Mouse (Mus musculus) cerebellum, postnatal 25 days (tissue): ENCODE results near the gene Cc2d1a.

ENCODE experiments used
- DNase-seq, 2 experiments: peaks; one replicate each; pipeline ENCODE4 v3.0.0; 2021; ENCODE audit warnings: mixed read lengths in 2 of 2

The Cc2d1a gene

DNA sequence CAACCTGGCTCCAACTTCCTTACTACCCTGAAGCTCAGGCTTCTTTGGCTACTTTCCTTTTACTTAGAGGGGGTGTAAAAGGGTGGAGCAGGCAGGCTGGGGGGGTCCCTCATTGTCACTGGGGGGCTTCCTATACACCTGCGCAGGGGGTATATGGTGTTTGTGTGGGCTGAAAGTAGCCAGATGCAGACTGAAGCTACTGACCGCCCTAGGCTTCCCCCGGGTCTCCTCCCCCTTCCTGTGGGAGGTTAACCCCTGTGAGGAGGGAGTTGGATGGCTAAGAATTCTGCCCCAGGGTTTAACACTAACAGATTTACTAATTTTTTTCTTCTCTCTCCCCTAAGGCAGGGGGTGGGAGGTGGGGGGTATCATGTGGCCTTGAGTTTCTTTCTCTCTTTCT lies 28.8 kb upstream of the Cc2d1a start:
- DNase-seq, result no peak

DNA sequence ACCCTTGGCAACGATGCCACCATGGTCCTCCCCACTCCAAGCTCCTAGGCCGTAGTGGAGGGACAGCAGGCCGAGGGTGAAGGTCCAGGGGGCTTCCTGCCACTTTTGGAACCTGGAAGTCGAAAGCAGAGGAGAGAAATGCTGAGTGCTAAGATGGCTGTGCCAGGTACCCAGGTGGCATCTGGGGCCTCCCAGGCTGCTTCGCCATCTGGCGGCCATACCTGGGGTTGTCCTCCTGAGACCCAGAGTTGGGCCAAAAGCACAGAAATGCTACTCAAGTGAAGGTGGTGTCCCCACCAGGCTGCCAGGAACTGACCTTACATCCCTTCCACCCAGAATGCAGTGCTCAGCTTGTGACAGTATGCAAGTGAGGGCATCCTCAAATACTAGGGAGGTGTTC lies 26.1 kb upstream of the Cc2d1a start:
- peak; percentile 84 to 87 for DNase-seq

DNA sequence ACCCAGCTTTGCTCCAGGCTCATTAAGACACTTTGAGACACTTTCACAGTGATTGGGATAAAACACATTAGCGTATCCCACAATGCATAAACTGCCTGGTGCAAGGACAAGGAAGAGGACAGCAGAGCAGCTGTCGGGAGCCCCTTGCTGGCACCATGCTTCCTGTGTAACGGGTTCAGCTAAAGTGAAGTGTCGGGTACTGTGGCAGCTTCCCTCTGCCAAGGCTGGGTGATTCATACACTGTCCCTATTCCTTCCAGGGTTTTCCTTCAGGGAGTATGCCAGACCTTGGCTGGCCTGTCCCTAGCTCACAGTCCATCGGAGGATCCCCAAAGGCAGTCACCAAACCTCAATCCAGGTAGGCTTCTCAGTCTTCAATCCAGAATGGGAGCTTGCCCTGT lies 22.4 kb upstream of the Cc2d1a start:
- DNase-seq, result peak in 1 of 2 experiments; percentile 44

DNA sequence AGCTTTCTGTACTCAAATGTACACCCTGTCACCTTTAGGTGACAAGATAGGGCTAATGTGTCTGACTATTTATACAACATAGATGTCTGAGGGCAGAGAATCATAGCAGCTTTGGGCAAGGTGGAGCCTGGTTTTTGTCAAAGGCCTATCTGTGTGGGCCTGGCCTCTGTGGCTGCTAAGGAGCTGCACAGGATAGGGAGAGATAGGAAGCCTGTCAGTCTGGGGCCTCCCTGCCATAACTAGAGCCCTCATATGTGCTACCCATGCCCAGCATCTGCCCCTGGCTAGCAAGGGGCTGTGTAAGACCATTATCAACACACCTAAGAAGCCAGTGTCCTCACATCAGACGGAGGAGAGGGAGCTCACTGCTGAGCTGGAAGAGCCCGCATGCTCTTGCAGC lies 20.0 kb upstream of the Cc2d1a start:
- no peak for DNase-seq

DNA sequence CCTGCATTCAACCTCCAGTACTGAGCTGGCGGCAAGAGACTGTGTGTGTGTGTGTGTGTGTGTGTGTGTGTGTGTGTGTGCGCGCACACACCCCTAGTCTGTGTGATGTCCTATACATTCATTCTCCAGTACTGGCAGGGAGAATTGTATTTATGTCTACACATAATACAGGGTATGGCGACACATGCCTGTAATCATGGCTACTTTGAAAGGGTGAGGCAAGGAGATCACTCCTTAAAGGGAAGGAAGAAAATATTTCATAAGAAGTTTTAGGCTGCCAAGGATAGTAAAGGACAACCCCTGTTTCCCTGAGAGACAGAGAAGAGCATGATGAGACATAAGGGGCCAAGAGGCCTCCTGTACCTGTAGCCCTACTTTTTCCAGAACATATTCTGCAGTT lies 9.9 kb upstream of the Cc2d1a start:
- DNase-seq, result no peak

DNA sequence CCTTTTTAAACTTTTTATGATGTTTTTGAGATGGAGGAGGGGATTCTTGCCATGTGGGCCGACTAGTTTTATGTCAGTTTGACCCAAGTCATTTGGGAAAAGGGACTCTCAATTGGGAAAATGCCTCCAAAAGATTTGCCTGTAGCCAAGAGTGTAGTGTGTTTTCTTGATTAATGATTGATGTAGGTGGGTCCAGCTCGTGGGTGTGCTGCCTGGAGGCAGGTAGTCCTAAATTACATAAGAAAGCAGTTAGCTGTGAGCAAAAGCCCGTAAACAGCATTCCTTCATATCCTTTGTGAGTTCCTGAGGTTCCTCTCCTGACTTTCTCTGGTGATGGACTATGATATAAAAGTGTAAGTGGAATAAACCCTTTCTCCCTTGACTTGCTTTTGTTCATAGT lies 1.4 kb upstream of the Cc2d1a start:
- DNase-seq, result no peak

DNA sequence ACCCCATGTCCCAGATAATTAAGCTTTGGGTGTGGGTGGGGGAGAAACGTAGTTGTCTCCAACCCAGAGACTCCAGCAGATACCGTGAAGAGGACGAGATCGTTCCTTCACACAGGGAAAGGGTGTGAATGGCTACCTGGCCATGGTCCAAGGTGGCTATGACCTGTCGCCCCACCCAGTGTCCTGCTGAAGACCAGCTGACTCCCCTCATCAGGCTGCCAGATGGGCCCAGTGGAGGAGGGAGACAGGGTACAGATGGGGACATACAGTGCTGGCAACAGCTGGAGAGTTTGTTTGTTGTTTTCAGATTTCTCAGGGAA lies 755 bp upstream of the Cc2d1a start:
- DNase-seq, result peak in 1 of 2 experiments; percentile 41

DNA sequence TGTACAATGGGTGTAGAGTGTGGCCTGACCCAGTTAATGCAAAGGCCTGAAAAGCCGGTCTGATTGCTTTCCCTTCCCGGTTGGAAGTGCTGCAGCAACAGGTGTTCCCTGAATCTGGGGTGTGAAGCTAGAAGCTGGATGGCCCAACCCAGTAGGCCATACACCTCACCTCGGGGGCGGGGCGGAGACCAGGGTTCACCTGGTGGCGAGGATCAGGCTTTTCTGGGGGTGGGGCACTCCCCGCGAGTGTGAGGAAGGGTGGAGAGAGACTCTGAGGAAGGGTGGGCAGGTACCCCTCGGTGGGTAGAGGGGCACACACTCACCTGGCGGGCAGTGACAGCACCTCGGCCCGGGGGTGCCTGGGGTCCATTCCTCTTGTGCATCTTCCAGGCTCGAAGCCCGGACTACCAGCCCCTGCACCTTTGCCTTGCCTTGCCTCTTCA lies 391 bp downstream of the Cc2d1a start:
- peak in 1 of 2 experiments; percentile 67 for DNase-seq

DNA sequence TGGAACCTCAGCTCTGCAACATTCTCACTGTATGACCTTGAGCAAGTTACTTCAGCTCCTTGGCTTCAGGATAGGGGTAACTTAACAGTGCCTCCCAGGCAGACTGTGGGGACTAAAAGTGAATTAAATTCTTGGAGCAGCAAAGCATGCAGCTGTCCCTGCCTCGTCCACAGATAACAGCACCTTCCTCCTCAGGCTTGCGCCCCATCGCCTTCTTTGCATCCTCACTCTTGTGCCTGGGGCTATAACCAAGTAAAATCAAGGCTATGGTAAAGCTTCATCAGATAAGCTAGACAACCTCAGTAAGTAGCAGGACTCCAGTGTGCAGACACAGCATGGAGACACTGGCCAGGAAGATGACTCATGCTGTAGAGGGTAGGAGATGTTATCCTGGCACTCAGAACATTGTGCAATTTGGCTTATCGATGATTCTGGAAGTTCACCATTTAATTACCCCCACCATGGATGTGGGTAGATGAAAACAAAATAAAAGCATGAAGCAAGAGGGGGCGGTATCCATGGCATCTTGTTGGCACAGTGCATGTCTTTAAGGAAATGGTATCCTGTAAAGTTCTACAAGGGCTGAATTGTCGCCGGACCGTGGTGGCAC lies 3.0 kb downstream of the Cc2d1a start:
- no peak for DNase-seq

DNA sequence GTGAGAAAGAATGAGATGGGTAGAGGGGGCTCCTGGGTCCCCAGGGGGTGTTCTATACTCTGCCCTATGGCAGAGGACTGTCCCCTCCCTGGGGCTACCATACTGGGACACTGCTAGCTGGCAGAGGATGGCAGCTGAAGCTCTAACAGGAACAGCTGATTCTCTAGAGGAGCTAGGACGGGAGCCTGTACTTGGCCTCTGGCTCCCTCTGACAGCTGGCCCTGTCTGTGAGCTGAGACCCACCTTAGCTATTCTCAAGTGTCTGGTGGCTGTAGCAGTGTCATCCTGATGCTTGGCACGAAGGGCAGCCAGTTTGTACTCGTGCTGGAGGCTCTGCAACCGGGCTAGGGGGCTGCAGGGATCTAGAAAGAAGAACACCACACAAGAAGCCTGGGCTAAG lies 6.9 kb downstream of the Cc2d1a start:
- no peak for DNase-seq

DNA sequence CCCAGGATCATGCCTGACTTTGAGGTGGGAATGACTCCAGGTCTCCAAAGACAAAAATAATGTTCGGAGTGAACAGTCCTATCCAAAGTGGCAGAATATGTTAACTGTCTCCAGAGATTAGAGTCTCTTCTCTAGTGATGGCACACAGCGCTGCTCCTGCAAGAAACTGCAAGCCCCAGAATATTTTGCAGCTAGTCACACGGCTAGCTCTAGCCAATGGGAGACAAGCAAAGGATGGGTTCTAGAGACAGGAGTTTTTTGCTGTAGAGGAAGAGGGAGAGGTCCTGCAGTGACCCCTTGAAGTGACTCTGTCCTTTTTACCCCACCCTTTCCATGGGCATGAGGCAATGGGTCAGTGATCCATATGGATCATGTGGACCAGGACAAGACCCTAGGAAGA lies 9.9 kb downstream of the Cc2d1a start:
- DNase-seq, result no peak

DNA sequence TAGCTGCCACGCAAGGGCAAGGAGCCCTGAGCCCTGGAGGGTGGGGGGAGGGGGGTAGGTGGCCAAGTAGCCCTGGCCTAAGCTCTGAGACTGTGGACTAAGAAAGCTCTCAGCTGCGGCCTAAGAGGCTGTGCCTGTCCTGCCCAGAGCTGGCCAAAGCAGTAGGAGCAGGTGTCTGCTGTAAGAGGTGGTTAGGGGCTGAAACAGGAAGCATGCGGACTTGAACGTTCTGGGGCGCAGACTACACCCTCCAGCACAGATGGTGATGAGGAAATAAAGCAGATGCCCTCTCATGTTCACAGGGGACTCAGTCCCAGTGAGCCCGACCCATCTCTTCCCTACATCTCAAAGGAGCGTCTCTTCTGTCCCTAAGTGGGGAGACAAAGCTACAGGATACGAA lies 15.5 kb downstream of the Cc2d1a start:
- no peak for DNase-seq

DNA sequence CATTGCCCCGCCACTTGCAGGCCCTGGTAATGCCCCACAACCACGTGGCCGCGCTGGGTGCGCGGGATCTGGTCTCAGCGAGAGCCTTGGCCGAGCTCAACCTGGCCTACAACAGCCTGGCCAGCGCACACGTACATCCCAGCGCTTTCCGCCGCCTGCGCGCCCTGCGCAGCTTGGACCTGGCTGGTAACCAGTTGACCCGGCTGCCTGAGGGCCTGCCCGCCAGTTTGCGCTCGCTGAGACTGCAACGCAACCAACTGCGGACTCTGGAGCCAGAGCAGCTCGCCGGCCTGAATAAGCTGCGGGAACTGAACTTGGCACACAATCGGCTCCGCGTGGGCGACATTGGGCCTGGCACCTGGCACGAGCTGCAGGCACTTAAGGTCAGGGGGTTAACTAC lies 16.9 kb downstream of the Cc2d1a start:
- DNase-seq, result peak; percentile 83 to 86

DNA sequence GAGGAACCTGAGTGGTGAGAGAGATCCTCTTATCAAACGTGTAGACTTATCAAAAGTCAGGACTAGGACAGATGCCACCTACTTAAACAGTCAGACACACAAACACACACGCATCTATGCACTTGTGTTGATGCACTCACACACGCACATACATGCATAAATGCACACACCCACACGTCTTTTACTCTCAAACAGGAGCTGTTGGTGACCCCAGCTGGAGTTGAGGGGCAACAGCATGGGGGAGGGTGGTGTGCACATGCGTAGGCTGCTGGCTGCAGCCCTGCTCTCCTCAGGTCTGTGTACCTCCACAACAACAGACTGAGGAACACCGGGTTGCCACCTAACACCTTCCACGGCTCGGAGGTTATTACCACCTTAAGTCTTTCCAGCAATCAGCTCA lies 19.5 kb downstream of the Cc2d1a start:
- DNase-seq, result no peak

DNA sequence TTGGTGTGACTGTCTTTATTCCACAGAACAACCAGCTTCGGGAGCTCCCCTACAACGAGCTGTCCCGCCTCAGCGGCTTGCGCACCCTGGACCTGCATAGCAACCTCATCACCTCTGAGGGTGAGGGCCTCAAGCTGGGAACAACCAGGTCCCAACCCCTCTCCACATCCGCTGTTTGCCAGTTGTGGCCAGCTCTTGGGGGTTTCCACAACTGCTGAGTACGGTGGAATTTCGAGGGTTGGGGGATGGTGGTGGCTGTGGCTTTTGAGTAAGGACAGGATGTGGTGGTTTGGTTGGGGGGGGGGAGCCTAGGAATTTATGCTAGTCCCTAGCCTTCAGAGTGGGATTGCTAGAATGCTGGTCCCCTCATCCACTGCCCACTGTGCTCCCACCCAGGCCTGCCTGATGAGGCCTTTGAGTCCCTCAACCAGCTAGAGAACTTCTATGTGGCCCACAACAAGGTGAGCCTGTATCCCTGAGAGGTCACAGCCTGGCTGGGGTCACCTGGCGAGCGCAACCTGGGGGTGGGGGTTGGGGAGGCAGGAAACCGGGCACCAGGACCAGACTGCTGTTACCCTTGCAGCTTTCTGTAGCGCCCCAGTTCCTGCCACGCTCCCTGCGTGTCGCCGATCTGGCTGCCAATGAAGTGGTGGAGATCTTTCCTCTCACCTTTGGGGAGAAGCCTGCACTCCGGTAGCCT lies 20.4 kb downstream of the Cc2d1a start:
- DNase-seq, result no peak

DNA sequence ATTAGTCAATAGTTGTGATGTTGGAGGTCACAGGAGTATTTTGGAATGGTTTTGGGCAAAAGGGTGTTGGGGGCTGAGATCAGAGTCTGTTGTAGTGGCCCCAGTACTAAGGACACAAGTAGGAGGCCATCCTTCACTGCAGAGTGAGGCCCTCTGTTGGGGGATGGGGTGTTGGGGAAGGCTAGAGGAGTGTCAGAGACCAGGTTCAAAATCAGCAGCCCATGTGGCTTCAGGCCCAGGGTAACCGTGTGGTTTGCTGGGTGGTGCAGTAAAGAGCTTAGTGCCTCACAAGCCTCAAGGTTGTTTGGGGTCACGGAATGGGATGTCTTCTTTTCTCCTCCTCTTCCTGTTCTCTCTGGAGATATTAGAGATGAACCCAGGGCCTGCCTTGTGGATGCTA lies 21.0 kb downstream of the Cc2d1a start:
- no peak for DNase-seq

DNA sequence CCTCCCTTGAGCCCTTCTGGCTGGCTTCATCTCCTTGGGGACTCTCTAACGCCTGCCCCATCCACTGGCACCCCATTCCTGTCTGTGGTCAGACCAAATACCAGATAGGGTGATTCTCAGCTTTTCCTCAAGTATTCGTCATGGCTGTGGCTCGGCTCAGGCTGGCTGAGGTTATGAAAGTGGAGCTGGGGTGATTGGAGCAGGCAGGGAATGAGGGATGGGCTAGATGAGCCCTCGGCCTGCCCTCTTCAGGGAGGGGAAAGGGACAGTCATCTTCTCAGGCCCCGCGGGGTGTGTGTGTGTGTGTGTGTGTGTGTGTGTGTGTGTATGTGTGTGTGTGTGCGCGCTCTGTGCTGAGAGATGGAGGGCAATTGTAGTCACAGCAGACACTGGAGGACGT lies 22.1 kb downstream of the Cc2d1a start, which contains the start of gene Podnl1:
TSS of gene Podnl1 (plus strand) at position 334 of the 400 bp plus-strand sequence.
- no peak for DNase-seq

DNA sequence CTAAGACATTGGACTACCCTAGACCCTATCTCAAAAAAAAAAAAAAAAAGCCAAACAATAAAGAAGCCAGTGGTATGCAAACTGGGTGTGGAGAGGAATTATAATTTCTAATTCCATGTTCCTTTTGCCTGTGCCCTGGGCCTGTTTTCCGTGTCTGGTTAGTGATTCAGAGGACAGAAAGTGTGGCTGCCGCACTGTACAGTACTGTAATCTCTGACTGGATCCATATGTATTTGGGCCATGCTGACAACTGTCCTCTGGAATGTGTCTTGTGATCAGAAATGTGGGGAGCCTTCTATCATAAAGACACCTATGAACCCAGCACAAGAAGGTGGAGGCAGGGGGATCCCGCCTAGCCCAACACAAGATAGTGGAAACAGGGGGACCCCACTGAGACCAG lies 25.6 kb downstream of the Cc2d1a start:
- no peak for DNase-seq

DNA sequence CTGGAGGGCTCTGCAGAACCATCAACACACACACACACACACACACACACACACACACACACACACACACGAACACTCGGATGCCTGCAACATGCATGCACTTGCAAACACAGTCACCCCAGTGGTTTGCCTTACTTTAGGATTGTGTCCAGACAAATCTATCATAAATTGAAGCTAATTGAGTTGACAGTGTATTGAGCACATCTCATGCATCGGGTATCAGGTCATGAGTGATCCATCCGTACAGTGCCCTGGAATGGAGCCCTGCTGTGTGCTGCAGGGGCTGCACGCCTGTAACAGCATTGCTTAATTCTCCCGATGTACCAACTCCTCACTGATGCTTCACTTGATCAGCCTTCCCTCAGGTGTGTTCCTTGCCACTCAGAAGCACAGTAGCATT lies 32.1 kb downstream of the Cc2d1a start:
- no peak for DNase-seq

DNA sequence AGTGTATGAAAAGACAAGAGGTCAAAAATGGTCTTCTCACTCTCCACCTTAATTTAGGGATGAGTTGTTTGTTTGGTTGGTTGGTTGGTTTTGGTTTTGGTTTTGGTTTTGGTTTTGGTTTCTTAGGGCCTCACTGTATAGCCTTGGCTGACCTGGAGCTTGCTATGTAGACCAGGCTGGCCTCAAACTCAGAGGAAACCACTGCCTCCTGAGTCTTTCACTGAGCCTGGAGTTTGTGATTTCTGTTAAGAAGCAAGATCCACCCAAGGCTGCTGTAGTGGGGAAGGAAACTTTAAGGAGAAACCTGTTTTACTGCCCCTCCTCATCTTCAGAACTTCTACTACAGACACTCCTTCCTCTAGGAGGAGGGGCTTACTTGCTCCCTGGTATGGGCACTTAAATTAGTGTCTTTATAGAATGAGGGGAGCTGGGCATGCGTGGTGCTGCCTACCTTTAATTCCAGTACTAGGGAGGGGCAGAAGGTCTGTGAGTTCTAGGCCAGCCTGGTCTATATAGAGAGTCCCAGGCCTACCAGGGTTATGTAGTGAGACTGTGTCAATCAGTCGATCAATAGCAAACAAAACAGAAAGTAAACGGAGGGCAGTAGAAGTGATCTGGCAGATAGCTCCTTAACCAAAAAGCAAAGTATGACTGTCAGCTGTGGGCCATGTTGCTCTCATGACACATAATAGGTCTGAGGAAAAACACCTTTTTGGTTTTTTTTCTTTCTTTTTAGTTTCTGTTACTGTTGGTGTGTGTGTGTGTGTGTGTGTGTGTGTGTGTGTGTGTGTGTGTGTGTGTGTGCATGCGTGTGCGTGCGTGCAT lies 41.3 kb downstream of the Cc2d1a start:
- no peak for DNase-seq

DNA sequence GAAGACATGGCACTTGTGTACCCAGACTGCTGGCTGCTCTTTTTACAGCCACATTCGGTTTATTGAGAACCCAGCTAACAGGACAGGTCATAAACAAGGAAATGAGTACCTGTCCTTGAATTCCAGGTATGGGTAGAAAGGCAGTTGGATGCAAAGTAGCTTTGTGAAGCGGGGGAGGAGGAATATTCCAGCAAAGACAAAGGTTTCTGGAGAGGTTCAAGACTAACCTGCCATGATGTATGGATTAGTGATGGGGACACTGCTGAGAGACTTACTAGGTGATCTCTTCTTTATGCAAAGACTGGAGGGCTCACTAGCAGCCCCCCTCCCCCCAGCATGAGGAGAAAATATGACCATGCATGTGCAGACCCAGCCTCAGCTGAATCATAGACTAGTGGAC lies 42.1 kb downstream of the Cc2d1a start:
- DNase-seq, result no peak

DNA sequence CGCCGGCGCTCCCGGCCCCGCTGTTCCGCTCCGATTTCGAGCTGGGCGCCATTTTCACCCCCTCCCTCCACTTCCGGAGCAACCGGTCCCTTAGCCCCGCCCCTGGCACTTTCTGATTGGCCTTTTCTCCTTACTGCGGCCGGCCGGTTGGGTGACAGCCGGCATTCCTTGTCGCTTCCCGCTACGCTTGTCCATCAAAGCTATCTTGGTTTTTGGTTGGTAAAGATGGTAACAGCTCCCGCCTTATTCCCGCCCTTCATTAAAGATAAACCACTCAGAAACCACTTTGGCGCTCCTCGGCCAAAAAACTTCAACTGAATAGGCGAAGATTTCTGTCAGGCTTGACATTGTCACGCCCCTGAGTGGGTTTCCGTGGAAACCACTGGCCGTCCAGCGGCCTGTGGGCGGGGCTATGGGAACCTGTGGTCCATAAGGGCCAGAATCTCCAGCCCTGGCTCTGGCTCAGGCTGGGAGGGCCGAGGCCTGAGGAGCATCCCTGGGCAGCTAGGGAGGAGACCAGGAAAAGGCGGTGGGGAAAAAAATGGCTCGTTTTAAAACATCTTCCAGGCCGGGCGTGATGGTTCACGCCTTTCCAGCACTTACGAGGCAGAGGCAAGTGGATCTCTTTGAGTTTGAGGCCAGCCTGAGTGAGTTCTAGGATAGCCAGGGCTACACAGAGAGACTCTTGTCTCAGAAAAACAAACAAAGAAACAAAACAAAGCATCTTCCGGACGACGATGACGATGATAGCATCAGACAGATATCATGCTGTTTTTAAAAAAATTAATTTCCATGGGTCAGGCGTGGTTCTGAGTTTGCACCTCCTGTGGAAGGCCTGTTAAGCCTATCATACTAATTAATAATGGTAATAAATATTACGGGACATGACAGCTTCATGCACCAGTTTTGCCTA lies 42.8 kb downstream of the Cc2d1a start, which contains the start of gene Dcaf15:
TSS of gene Dcaf15 (minus strand) at position 72 of the 913 bp plus-strand sequence.
- peak; percentile 97 to 99 for DNase-seq

DNA sequence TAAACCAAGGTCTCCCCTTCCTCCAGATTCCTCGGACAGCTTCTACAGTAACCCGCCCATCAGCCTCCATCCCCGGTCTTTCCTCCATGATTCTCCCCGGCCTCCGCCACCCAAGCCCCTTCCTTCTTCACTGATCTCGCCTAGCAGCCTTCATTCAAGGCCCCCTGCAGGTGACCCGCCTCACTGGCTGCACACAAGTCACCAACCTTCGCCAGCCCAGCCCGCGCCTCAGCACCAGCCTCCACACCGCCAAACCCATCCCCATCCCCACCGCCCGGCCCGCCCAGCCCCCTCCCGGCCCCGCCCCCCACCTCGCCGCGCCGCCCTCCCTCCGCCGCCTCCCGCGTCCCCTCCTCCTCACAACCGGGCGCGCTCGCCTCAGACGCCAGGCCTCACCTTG lies 43.5 kb downstream of the Cc2d1a start:
- peak in 1 of 2 experiments; percentile 77 for DNase-seq
